Mouse (Mus musculus) T-helper 17 cell (primary cell): ENCODE measurements around the gene Lgals12.

Source experiments
- in situ Hi-C, 2 experiments: fragments of 300-600 bp; cut with MboI, MseI; formaldehyde crosslinking; loops; 1 replicate in 1 of 2; 2 replicates in 1 of 2; pipeline ENCODE4 v1.15.1; 2025; ENCODE audit warnings: high pct_unique_total_duplicates in 2 of 2

The Lgals12 gene

DNA sequence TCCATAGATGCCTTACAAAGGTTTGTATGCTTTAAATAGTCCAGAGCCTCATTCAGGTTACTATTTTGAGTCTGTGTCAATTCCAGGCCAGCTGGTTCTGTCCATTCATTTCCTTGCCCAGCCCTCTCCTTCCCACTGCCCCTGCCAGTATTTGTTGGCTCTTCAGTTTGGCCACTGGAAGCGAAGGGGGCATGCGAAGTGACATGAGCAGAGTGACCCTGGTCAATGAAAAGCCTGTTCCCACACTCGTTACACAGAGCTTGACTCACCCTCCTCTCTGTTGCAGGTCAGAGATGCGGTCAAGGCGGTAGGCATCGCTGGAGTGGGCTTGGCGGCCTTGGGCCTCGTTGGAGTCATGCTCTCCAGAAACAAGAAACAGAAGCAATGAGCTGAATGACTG, 21.7 kb downstream of the Lgals12 start:
- in situ Hi-C loops: no loop called here

DNA sequence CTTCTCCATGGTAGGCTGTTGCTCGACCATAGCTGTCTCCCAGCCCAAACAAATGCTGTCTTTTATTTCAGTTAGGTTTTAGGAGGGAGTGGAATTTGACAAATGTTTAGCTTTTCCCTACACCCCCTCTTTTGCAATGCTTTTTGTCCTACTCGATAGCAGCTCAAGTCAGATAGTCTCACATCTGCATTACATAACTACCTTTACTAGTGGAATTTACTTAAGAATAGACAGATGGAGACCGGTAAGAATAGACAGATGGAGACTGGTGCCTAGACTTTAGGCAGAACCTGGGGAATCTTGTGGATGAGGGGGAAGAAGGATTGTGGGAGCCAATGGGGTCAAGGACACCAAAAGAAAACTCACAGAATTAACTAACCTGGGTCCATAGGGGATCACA, 23.4 kb downstream of the Lgals12 start:
- in situ Hi-C loops: no loop called here

DNA sequence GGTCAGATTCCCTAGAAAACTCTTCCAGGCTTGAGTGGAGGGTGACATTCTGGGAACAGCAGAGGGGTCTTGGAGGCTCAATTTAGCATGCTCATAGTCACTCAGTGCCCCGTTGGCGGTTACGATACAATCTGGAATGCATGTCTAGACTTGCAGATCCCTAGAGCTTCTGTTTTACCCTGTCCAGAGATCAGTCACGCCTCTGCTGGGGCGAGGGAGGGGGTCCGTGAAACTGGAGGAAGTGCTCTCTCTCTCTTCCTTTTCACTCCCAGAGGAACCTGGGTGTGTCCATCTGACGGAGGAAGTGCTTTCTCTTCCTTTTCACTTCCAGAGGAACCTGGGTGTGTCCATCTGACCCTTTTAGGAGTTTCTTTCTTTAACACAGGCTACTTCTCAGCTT, 23.9 kb downstream of the Lgals12 start:
- in situ Hi-C loops: no loop called here

DNA sequence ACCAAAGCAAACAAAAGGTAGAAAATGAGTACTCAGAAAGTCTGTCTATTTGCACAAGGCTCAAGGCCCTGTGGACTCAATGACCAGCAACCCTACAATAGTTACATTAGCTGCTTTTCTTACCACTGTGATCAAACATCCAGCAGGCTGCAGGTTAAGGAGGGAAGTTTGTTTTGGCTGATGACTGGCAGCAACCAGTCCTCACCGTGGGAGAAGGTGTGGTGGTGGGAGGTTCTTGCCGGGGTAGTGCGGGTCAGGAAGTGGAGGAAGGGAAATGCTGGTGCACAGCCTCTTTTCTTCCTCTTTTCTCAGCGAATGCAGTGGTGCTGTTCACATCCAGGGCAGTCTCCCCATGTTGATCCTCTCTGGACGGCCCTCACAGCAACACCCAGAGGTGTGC, 26.0 kb downstream of the Lgals12 start:
- in situ Hi-C loops: no loop called here

DNA sequence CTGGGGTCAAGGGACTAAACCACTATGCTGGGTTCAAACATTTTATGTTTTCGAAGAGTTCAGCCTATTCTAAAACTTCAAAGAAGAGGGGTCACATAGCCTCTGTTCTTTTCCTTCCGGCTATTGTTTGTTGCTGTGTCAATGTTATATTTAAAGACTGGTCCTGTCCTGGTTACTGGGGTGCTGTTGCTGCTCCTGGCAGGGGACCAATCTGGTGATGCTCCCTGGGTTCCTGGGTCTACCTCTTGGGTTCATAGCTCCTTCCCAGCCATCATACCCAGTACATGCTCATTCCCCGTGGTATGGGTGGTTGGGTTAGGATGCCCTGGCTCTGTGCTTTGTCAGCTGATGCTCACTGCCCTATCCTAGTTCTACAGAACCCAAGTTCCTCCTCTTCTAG, 29.3 kb downstream of the Lgals12 start:
- in situ Hi-C loops: loop anchor here in 1 of 2 experiments (10.0 kb wide), 1 partner anchor 1237 kb away; the partner anchor contains the start of gene Ttc9c

DNA sequence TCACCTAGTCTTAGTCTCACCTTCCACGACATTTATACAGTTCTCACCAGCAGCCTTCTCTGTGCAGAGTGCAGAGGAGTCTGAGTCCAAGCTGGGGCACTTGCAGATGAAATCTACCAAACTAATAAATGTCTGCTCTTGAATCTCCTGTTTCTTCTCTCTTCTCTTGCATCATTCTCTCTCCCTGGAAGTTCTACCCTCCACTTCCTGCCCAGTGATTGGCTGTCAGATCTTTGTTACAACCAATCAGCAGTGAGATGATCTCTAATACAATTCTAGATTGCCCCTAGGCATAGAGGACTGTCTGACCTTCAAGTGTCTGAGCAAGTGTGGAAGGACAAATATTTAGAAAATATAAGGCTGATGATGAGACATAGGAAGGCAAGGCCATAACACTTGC, 30.8 kb downstream of the Lgals12 start:
- in situ Hi-C loops: loop anchor here in 1 of 2 experiments (10.0 kb wide), 1 partner anchor 1239 kb away; the partner anchor contains the start of gene Ttc9c

DNA sequence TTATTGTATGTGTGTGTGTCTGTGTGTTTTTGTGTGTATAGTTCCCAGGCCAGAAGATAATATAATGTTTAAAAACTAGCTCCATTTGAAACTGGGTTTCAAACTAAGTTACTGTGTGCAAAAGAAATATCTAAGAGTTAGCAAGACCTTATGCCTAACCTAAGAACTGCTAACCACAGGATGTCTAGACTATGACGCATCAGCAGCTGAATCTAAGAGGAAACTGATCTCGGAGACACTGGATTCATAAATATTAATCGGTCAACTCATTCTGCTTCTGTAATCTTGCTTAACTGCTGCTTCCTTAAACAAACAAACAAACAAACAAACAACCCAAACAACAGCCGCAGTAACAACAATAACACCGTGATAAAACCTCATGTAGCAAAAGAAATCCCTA, 37.3 kb downstream of the Lgals12 start:
- in situ Hi-C loops: loop anchor here in 1 of 2 experiments (10.0 kb wide), 1 partner anchor 1245 kb away; the partner anchor contains the start of gene Ttc9c

DNA sequence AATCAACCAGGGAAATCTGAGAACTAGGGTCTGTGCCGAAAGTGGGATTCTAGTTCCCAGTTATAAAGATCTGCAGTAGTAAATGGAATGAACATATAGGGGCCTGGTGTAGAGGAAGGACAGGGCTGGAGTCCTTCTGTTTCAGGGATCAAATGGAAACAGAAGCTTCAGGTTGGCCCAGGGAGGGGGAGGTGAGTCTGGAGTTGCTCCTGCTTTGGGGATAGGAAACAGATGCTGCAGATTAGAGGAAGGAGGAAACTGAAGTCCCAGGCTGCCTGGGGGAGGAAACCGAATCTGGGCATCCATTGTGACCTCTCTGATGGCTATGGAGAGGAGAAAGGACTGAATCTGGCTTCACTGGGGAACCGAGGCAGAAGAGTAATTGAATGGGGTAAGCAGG, 38.6 kb downstream of the Lgals12 start:
- in situ Hi-C loops: no loop called here

DNA sequence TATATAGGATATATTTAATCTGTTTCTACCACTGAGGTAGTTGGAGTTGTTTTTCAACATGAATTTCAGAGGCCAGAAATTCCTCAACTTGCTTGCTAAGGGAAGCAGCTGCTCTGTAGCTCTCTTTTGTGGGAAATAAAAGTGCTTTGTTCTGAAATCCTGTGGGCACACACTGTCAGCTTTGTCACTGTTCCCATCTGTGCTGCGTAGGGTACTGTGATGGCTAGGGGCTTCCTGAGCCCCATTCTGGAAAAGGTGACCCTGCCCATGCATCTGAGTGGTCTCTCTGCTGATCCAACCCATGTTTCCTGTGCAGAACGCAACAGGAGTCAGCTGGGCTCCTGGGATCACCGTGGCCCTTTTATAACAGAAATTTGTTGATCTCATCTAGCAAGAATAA, 40.2 kb downstream of the Lgals12 start:
- in situ Hi-C loops: no loop called here

DNA sequence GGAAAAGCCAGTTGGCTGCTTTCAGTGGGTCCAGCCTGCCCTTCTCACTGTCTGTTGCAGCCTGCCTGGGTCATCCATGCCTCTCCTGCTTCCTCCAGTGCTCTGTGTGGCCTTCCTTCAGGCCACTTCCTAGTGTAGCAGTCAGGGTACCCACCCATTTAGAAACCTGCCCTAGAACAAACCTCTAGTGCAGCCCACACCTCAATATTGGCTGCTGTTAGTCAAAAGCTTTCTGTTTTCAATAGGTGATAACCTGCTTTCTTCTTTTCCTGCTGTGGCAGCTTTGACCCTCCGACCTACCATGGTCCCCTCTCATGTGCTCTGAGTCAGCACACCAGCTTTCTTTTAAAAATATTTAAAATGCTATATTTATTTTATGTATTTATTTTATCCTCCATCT, 42.5 kb downstream of the Lgals12 start:
- in situ Hi-C loops: loop anchor here in 1 of 2 experiments (5.0 kb wide), 1 partner anchor 1313 kb away; no protein-coding TSS in a partner anchor

DNA sequence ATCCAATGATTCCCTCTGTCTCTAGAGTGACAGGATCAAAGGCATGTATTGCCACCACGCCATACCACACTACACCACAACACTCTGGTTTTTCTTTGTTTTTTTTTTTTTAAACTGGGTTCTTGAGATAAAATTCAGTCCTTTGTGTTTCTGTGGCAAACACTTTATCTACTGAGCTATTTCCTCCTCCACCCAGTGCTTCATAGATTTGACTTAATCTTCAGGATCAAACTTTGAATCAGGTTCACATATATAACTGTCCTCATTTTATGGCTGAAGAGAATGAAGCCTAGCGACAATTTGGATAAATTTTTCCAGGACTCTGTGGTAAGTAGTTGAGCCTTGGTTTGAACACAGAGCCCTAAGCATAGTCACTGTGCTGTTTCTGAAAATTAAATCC, 43.3 kb downstream of the Lgals12 start:
- in situ Hi-C loops: loop anchor here in 1 of 2 experiments (5.0 kb wide), 1 partner anchor 1314 kb away; no protein-coding TSS in a partner anchor

DNA sequence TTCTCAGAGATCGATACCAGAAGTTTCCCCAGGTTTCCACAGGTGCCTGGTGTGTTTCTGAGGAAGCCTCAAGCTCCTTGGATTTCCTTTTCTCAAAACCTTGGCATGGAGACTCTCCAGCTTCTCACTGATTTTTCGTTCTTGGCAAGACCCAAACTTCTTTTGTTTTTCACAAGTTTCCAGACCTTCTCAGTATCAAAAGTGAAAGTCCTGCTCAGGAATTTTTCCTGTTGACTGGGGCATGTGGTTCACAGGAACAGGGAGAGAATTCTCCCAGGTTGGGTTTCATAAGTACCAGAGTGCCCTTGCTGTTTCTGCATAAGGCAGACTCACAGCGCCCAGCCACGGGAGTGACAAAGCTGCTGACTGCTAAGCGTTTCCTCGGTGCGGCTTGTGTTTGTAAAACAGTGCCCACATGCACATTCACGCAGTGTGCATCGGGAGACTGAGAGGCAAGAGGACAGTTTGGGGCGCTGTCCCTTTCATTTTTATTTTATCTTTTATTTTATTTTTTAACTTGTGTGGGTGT, 44.3 kb downstream of the Lgals12 start:
- in situ Hi-C loops: loop anchor here in 1 of 2 experiments (5.0 kb wide), 1 partner anchor 1315 kb away; no protein-coding TSS in a partner anchor

DNA sequence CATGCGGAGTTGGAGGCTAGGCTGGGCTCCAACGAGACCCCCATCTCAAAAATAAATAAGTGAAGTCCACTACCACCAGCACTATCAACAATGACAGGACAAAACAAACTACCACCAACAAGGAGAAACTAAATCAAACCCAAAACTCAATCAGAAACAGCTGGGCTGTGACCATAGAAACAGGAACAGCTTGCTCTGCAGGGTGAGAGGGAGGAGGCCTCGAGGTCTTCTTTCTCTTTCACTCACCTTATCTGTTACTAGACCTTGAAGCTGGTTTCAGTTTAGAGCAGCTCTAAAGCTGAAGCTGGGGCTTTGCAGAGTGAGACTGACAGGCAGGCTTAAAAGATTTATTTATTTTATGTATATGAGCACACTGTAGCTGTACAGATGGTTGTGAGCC, 45.5 kb downstream of the Lgals12 start:
- in situ Hi-C loops: loop anchor here in 1 of 2 experiments (5.0 kb wide), 1 partner anchor 1316 kb away; no protein-coding TSS in a partner anchor

DNA sequence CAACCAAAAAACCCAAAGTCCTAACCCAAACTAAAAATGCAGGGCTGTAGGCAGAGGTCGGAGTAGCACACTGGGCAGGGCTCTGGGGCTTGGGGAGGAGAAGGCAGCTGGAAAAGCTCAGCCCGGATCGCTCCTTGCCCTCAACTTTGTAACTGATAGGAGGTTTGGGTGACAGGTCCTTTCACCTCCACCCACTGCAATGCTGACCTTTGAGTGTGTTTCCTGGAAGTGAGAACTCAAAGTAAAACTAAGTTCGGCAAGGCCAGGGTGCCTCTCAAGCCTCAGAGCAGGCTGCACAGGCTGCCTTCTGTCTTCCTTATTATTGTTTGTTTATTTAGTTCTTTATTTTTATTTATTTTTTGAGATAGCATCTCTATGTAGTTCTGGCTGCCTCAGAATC, 47.0 kb downstream of the Lgals12 start:
- in situ Hi-C loops: loop anchor here (5.0 kb wide), 2 partner anchors 38 to 1317 kb away; no protein-coding TSS in a partner anchor

DNA sequence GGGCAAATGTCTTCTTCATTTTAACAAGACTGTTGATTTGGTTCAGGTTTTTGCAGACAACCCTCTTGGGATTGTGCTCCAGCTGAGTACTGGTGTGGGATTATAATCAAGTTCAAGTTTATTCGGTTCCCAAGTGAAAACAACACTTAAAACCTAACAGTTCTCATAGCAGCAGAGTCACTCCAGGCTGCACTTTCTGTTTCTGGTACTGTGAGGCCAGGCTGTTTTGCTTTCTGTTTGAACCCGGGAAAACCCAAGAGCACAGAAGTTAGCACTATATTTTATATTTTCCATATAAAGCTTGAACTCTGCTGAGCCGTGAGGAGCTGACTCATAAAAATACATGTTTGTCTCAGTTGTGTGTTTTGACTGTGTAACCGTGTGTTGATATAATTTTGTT, 48.3 kb downstream of the Lgals12 start:
- in situ Hi-C loops: loop anchor here in 1 of 2 experiments (5.0 kb wide), 1 partner anchor 36 kb away; no protein-coding TSS in a partner anchor

DNA sequence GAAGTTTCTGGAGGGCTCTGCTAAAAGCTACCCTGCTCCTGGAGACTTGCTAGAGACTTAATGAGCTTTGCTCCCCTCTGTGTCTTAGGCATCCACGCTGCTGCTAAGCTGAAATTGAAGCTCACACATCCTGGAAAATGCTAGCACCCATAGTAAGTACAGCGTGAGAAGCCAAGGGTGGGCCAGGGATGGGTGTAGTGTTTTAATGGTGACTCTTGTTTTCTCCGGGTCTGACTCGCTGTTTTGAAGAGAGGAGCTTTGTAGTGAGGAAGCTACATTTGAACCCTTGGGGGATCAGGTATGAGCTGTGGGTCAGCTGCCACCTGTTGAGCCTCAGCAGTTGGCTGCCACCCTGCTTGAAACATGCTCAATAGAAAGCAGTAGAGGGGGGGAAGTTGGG, 49.1 kb downstream of the Lgals12 start:
- in situ Hi-C loops: loop anchor here in 1 of 2 experiments (5.0 kb wide), 1 partner anchor 36 kb away; no protein-coding TSS in a partner anchor

DNA sequence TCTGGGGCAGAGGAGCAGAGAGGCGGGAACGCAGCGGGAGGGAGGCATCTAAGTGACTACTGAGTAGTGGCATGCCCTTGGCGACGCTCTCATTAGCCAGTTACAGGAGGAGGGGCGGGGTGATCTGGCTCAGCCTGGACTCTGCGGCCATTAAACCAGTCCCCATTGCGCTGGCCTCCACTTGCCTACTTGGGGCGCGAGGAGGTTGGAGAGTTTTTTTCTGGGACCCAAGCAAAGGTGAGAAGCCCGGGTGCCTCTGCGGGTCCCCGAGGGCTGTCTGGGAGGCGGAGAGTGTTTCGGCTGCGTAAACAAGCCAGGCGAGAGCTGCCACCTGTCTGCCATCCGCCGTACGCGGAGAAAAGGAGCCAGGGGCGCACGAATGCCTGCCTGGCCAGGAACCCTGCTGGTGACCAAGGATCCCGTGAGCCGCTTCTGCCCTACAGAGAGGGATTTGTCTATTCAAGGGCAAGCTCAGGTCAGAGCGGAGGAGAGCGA, 49.6 kb downstream of the Lgals12 start, which contains the start of gene Pla2g16:
Gene Pla2g16, plus strand, starts transcription at position 132 of the 495 bp plus-strand sequence.
- in situ Hi-C loops: loop anchor here in 1 of 2 experiments (5.0 kb wide), 1 partner anchor 35 kb away; no protein-coding TSS in a partner anchor

DNA sequence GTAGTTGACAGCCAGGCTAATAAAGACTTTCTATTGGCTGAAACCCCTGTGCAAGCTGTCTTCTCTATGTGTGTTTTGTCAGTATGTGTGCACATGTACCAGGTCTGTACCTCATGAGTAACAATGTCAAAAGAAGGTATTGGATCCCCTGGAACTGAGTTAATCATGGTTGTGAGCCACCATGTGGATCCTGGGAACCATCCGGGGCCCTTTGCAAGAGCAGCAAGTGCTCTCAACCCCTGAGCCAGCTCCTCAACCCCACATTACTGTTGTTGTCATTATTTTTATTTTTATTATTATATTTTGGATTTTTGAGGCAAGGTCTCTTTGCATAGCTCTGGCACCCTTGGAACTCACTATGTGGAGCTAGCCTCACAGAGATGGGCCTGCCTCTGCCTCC, 50.4 kb downstream of the Lgals12 start:
- in situ Hi-C loops: loop anchor here in 1 of 2 experiments (5.0 kb wide), 1 partner anchor 34 kb away; no protein-coding TSS in a partner anchor

DNA sequence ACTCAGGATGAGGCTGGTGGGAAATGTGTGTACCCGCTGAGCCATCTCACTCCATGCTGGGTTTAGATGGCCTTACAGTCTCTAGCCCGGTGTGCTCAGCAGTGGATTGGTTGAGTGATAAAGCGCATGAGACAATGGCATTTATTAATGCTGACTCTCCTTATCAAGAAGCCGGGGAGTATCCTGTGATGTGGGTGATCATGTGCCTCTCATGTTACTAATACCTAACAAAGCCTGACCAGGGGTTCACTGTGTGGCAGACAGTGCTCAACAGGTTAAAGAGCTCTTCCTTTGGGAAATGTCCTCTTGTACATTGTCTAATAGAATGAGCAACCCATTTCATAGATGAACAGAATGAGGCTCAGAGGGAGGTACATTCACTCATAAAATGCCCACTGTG, 52.1 kb downstream of the Lgals12 start:
- in situ Hi-C loops: loop anchor here in 1 of 2 experiments (5.0 kb wide), 1 partner anchor 33 kb away; no protein-coding TSS in a partner anchor

DNA sequence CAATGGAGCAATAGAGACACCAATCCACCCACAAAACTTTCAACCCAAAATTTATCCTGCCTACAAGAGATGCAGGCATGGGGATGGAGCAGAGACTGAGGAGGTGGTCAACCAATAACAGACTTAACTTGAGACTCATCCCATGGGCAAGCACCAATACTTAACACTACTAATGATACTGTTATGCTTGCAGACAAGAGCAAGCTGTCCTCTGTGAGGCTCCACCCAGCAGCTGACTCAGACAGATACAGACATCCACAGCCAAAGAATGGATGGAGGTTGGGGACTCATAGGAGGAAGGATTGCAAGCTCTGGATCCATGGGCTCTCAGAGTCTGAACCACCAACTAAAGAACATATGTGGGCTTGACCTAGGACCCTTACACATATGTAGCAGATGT, 53.6 kb downstream of the Lgals12 start:
- in situ Hi-C loops: no loop called here

DNA sequence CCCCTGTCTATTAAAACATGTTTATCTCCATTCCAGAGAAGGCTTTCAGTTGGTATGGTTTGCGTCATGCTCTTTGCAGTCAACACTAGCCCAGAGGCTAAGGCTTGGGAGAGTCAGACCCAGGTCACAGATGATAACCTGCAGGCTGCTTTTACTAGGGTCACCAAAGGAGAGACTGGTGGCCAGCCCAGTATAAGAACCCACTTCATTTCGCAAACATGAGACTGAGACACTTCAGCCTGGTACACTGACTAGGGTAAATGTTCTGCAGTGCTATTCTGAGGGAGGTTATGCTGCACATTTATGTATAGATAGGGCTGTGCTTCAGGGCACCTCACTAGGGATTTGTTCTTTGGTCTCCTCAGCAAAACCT, 54.7 kb downstream of the Lgals12 start:
- in situ Hi-C loops: no loop called here

DNA sequence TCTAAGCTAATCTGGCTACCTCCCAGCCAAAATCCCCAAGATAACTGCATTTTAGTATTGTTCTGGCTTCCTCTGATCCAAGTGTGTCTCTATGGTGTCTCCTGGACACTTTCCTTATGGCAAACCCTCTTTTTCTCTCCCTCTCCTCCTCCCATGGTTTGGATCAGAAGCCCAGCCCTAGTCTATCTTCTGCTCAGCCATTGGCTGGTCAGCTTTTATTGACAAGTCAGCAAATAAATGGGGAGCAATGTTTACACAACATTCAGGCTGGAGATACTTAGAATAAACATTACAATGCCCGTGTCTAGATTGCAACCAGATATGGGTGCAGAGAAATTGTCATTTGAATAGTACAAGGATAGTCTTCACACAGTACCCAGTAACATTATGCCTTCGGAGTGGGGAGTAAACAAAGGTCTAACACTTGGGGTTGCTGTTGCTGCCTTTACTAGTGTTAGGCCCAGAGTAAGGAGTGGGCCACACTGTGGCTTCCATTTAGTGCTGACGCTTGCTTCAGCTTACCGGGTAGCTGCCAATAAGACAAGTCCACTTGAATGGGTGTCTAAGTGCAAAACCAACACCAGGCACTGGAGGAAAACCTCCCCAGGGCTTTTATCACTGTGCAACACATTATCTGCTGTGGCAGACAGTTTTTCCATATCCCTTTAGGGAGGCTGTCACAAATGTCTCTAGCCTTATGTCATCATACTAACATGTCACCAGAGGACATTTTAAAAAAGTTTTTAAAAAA, 55.3 kb downstream of the Lgals12 start:
- in situ Hi-C loops: no loop called here
